Mouse (Mus musculus): ENCODE results near the gene Slc35f1. TPM values are rescaled to one million over a fixed set of nuclear protein-coding genes. Genes with fewer than 3 reads are reported as not detected.

Gene Slc35f1
- polyA plus RNA-seq, 1 experiment from 2014 or later: 44.9 TPM

- H3K36me3 ChIP-seq (ENCODE audit: control insufficient read depth, insufficient read depth): no peaks in the 10 kb centered on the region
- ATAC-seq: no peak
- WGBS: 93% methylated on average over 4 of the region's 4 CpGs
Observed at GRCm38 (mm10) chr10:52825746-52826145, 135.4 kb downstream of the Slc35f1 start.

GRCm38 (mm10) chr10:52840819-52841218 lies 150.5 kb downstream of the Slc35f1 start:
- H3K4me1 ChIP-seq (replicated peaks; ENCODE audit: control insufficient read depth, insufficient read depth, low read length): 0 out of 2 replicates have a peak, but pooled peaks cover 3% of the 10 kb centered on the region
- H3K36me3 ChIP-seq (ENCODE audit: control insufficient read depth, insufficient read depth): no peaks in the 10 kb centered on the region
- no peak overlapping the region for H3K4me2 ChIP-seq (ENCODE audit: low read length)
- no peak overlapping the region for H3K27ac ChIP-seq (ENCODE audit: low read length)
- peak; percentile 79 for ATAC-seq
- H3K9ac ChIP-seq (replicated peaks; ENCODE audit: low read depth, low read length): no peak overlapping the region
- no peaks in the 10 kb centered on the region for H3K9me3 ChIP-seq (ENCODE audit: control insufficient read depth, low read length)
- 13% methylated on average over 2 of the region's 2 CpGs for WGBS
- H3K4me3 ChIP-seq (replicated peaks; ENCODE audit: low read length): no peak overlapping the region
- H3K27me3 ChIP-seq (replicated peaks; ENCODE audit: control insufficient read depth, insufficient read depth, low read length): no peaks in the 10 kb centered on the region

More at GRCm38 (mm10) chr10:52825746-52826145, 135.4 kb downstream of the Slc35f1 start:
- H3K4me1 ChIP-seq (replicated peaks; ENCODE audit: control insufficient read depth, insufficient read depth, low read length): no peaks in the 10 kb centered on the region; the same call in 1 of the 2 replicates
- H3K27me3 ChIP-seq (replicated peaks; ENCODE audit: control insufficient read depth, insufficient read depth, low read length): no peaks in the 10 kb centered on the region
- no peak overlapping the region for H3K27ac ChIP-seq (ENCODE audit: low read length)
- H3K4me3 ChIP-seq (replicated peaks; ENCODE audit: low read length): no peak overlapping the region
- H3K4me2 ChIP-seq (ENCODE audit: low read length): no peak overlapping the region
- no peaks in the 10 kb centered on the region for H3K9me3 ChIP-seq (ENCODE audit: control insufficient read depth, low read length)
- no peak overlapping the region for H3K9ac ChIP-seq (replicated peaks; ENCODE audit: low read depth, low read length)

GRCm38 (mm10) chr10:52851994-52852393 lies 161.7 kb downstream of the Slc35f1 start:
- no peak for ATAC-seq
- H3K27ac ChIP-seq (ENCODE audit: low read length): no peak overlapping the region

GRCm38 (mm10) chr10:52860851-52861250 lies 170.5 kb downstream of the Slc35f1 start:
- no peak overlapping the region for H3K4me2 ChIP-seq (ENCODE audit: low read length)
- H3K9me3 ChIP-seq (ENCODE audit: control insufficient read depth, low read length): no peaks in the 10 kb centered on the region
- no peaks in the 10 kb centered on the region for H3K27me3 ChIP-seq (replicated peaks; ENCODE audit: control insufficient read depth, insufficient read depth, low read length)
- H3K4me1 ChIP-seq (replicated peaks; ENCODE audit: control insufficient read depth, insufficient read depth, low read length): peaks cover 6% of the 10 kb centered on the region
- WGBS: 85% methylated on average over 2 of the region's 2 CpGs
- H3K9ac ChIP-seq (replicated peaks; ENCODE audit: low read depth, low read length): no peak overlapping the region
- no peak overlapping the region for H3K4me3 ChIP-seq (replicated peaks; ENCODE audit: low read length)
- H3K27ac ChIP-seq (ENCODE audit: low read length): no peak overlapping the region
- no peaks in the 10 kb centered on the region for H3K36me3 ChIP-seq (ENCODE audit: control insufficient read depth, insufficient read depth)
- ATAC-seq: no peak

More at GRCm38 (mm10) chr10:52851994-52852393, 161.7 kb downstream of the Slc35f1 start:
- Histone ChIP-seq H3K9ac (replicated peaks; ENCODE audit: low read depth, low read length) (no peak overlapping the region), H3K4me3 (replicated peaks; ENCODE audit: low read length) (no peak overlapping the region), H3K27me3 (replicated peaks; ENCODE audit: control insufficient read depth, insufficient read depth, low read length) (no peaks in the 10 kb centered on the region), H3K4me2 (ENCODE audit: low read length) (no peak overlapping the region), H3K4me1 (replicated peaks; ENCODE audit: control insufficient read depth, insufficient read depth, low read length) (no peaks in the 10 kb centered on the region), H3K9me3 (ENCODE audit: control insufficient read depth, low read length) (no peaks in the 10 kb centered on the region), H3K36me3 (ENCODE audit: control insufficient read depth, insufficient read depth) (no peaks in the 10 kb centered on the region)

- Histone ChIP-seq H3K36me3 (ENCODE audit: control insufficient read depth, insufficient read depth) (no peaks in the 10 kb centered on the region), H3K4me1 (replicated peaks; ENCODE audit: control insufficient read depth, insufficient read depth, low read length) (peaks cover 6% of the 10 kb centered on the region), H3K9ac (replicated peaks; ENCODE audit: low read depth, low read length) (no peak overlapping the region), H3K27ac (ENCODE audit: low read length) (no peak overlapping the region), H3K4me2 (ENCODE audit: low read length) (no peak overlapping the region), H3K9me3 (ENCODE audit: control insufficient read depth, low read length) (no peaks in the 10 kb centered on the region), H3K27me3 (replicated peaks; ENCODE audit: control insufficient read depth, insufficient read depth, low read length) (no peaks in the 10 kb centered on the region), H3K4me3 (replicated peaks; ENCODE audit: low read length) (no peak overlapping the region)
- 60% methylated on average over 5 of the region's 5 CpGs for WGBS
- 0 out of 2 replicates have a peak, but pooled peaks have one; percentile 49 for ATAC-seq
Observed at GRCm38 (mm10) chr10:52864936-52865335, 174.6 kb downstream of the Slc35f1 start.

GRCm38 (mm10) chr10:52871110-52871509 lies 180.8 kb downstream of the Slc35f1 start:
- Histone ChIP-seq H3K4me3 (replicated peaks; ENCODE audit: low read length) (no peak overlapping the region), H3K4me2 (ENCODE audit: low read length) (no peak overlapping the region), H3K27ac (ENCODE audit: low read length) (no peak overlapping the region), H3K27me3 (replicated peaks; ENCODE audit: control insufficient read depth, insufficient read depth, low read length) (no peaks in the 10 kb centered on the region), H3K9ac (replicated peaks; ENCODE audit: low read depth, low read length) (no peak overlapping the region), H3K9me3 (ENCODE audit: control insufficient read depth, low read length) (no peaks in the 10 kb centered on the region), H3K4me1 (replicated peaks; ENCODE audit: control insufficient read depth, insufficient read depth, low read length) (no peaks in the 10 kb centered on the region), H3K36me3 (ENCODE audit: control insufficient read depth, insufficient read depth) (no peaks in the 10 kb centered on the region)
- no peak for ATAC-seq

- H3K27me3 ChIP-seq (replicated peaks; ENCODE audit: control insufficient read depth, insufficient read depth, low read length): no peaks in the 10 kb centered on the region
- H3K27ac ChIP-seq (ENCODE audit: low read length): no peak overlapping the region
- ATAC-seq: no peak
- H3K4me2 ChIP-seq (ENCODE audit: low read length): no peak overlapping the region
- WGBS: 69% methylated on average over 9 of the region's 9 CpGs
- H3K9ac ChIP-seq (replicated peaks; ENCODE audit: low read depth, low read length): no peak overlapping the region
- H3K9me3 ChIP-seq (ENCODE audit: control insufficient read depth, low read length): no peaks in the 10 kb centered on the region
- no peak overlapping the region for H3K4me3 ChIP-seq (replicated peaks; ENCODE audit: low read length)
- H3K36me3 ChIP-seq (ENCODE audit: control insufficient read depth, insufficient read depth): no peaks in the 10 kb centered on the region
- peaks cover 14% of the 10 kb centered on the region for H3K4me1 ChIP-seq (replicated peaks; ENCODE audit: control insufficient read depth, insufficient read depth, low read length)
Observed at GRCm38 (mm10) chr10:52874133-52874532, 183.8 kb downstream of the Slc35f1 start.

GRCm38 (mm10) chr10:52874712-52875111 lies 184.4 kb downstream of the Slc35f1 start:
- no peaks in the 10 kb centered on the region for H3K36me3 ChIP-seq (ENCODE audit: control insufficient read depth, insufficient read depth)
- H3K27me3 ChIP-seq (replicated peaks; ENCODE audit: control insufficient read depth, insufficient read depth, low read length): no peaks in the 10 kb centered on the region
- H3K4me2 ChIP-seq (ENCODE audit: low read length): no peak overlapping the region
- H3K4me1 ChIP-seq (replicated peaks; ENCODE audit: control insufficient read depth, insufficient read depth, low read length): peaks cover 14% of the 10 kb centered on the region
- H3K4me3 ChIP-seq (replicated peaks; ENCODE audit: low read length): no peak overlapping the region
- H3K9me3 ChIP-seq (ENCODE audit: control insufficient read depth, low read length): no peaks in the 10 kb centered on the region
- no peak overlapping the region for H3K27ac ChIP-seq (ENCODE audit: low read length)
- no peak for ATAC-seq
- H3K9ac ChIP-seq (replicated peaks; ENCODE audit: low read depth, low read length): no peak overlapping the region

GRCm38 (mm10) chr10:52877263-52878021 lies 187.1 kb downstream of the Slc35f1 start:
- no peaks in the 10 kb centered on the region for H3K9me3 ChIP-seq (ENCODE audit: control insufficient read depth, low read length)
- 16% methylated on average over 6 of the region's 6 CpGs for WGBS
- peak overlapping the region; percentile 34 for H3K27ac ChIP-seq (ENCODE audit: low read length)
- ATAC-seq: peak; percentile 88
- H3K36me3 ChIP-seq (ENCODE audit: control insufficient read depth, insufficient read depth): no peaks in the 10 kb centered on the region
- H3K4me3 ChIP-seq (replicated peaks; ENCODE audit: low read length): no peak overlapping the region
- H3K4me2 ChIP-seq (ENCODE audit: low read length): no peak overlapping the region
- H3K9ac ChIP-seq (replicated peaks; ENCODE audit: low read depth, low read length): no peak overlapping the region
- peaks cover 18% of the 10 kb centered on the region for H3K4me1 ChIP-seq (replicated peaks; ENCODE audit: control insufficient read depth, insufficient read depth, low read length)
- no peaks in the 10 kb centered on the region for H3K27me3 ChIP-seq (replicated peaks; ENCODE audit: control insufficient read depth, insufficient read depth, low read length)
